Mouse (Mus musculus): ENCODE data around the gene Kank1.

DNA sequence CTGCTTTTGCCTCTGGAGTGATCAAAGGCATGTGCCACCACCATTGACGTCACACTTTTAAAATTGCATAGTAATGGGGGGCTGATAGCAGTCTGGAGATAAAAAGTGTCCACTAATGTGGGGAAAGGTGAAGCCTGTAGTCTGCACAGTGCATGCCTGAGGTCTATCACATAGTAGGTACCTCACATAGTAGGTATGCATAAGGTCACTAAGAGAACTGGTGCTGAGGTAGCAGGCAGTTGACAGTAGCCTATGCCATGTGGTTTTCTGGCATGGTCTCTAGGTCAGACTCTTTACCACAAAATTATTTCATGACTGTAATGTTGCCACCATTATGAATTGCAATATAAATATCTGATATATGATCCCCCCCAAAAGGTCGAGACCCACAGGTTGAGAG is 71.4 kb downstream of the Kank1 start:
- TF ChIP-seq CTCF (IDR thresholded peaks at IDR 0.05; ENCODE audit: insufficient read depth, low read depth, low read length) (no peak), POLR2A (IDR thresholded peaks at IDR 0.05; ENCODE audit: insufficient read depth, low read depth, low read length) (no peak)

Measured in olfactory bulb, adult 2 months (tissue).